ENCODE assay signal across 8 mouse cellular contexts in genomic region chr17:75004820-75005219, GRCm38 (mm10). TPM values are rescaled to one million over a fixed set of nuclear protein-coding genes. Genes with fewer than 3 reads are reported as not detected.
A peak's percentile ranks its signal among the peaks of the same experiment; 100 is the strongest.
DNase-seq lines count a peak whose midpoint lies in the region; ATAC-seq and TF ChIP-seq lines count a peak whose summit lies in the region.

No protein-coding gene starts in this region.

- peak; percentile 26 for DNase-seq in MN1 (ENCODE audit: low spot score)
- peak; percentile 95 to 96 for DNase-seq in cerebellum, postnatal 10 days
- peak; percentile 76 for DNase-seq in gastrocnemius, adult 18-20 months (ENCODE audit: low spot score)
- DNase-seq in left cerebral cortex, adult 2 months (ENCODE audit: extremely low spot score in 1 of 2, low spot score in 2 of 2) = peak; percentile 69 to 75
- peak; percentile 84 for DNase-seq in right cerebral cortex, postnatal 14 days
- DNase-seq in urinary bladder, postnatal 36 days (ENCODE audit: low spot score in 2 of 2) = peak; percentile 55 to 76

- no peaks in the 10 kb centered on the region for H3K9me3 ChIP-seq in hindbrain, embryonic 15.5 days

- H3K27ac ChIP-seq in hindbrain, embryonic 15.5 days (replicated peaks) = no peak overlapping the region
- no peak overlapping the region for H3K27ac ChIP-seq in left cerebral cortex, adult 2 months

- H3K4me2 ChIP-seq in hindbrain, embryonic 15.5 days = peak overlapping the region; percentile 99

- peak overlapping the region; percentile 79 for H3K4me3 ChIP-seq in hindbrain, embryonic 15.5 days
- H3K4me3 ChIP-seq in left cerebral cortex, adult 2 months = peak overlapping the region; percentile 66

- peak; percentile 82 for ATAC-seq in hindbrain, embryonic 15.5 days (ENCODE audit: low FRiP score, low read depth)
- ATAC-seq in megakaryocyte, adult 5-6 weeks (ENCODE audit: poor library complexity, severe bottlenecking) = peak; percentile 84

- H3K9ac ChIP-seq in hindbrain, embryonic 15.5 days = 0 out of 2 replicates have a peak overlapping the region, but pooled peaks have one; percentile 51

- intact Hi-C loops in left cerebral cortex, adult 2 months (cut with DNase I) = loop anchor here (1.0 to 5.0 kb wide), 2 partner anchors 82 to 194 kb away; no protein-coding TSS in a partner anchor

- peak; percentile 76 for TF ChIP-seq CTCF in left cerebral cortex, adult 2 months (IDR thresholded peaks at IDR 0.05)

- WGBS in hindbrain, embryonic 15.5 days = under 1% methylated on average over 11 of the region's 11 CpGs

- H3K36me3 ChIP-seq in hindbrain, embryonic 15.5 days = no peaks in the 10 kb centered on the region

- peaks cover 15% of the 10 kb centered on the region for H3K4me1 ChIP-seq in hindbrain, embryonic 15.5 days (replicated peaks)

- H3K27me3 ChIP-seq in hindbrain, embryonic 15.5 days = no peaks in the 10 kb centered on the region

RNA-seq across cellular contexts. Expression of gene Ltbp1, which starts 0.5 kb away (rescaled TPM):
- 1 to 10 TPM; 6.5 to 8.6 TPM for total RNA-seq in gastrocnemius, adult 18-20 months (2021)
- 1.6 and 2.0 TPM in 2 replicates for polyA plus RNA-seq in hindbrain, embryonic 15.5 days (2015; fragmentation: Nextera tagmentation; extraction: Ambion mirVana)
- 1 to 10 TPM; 8.5 to 9.3 TPM for total RNA-seq in left cerebral cortex, adult 2 months (2021)
- total RNA-seq in megakaryocyte, adult 5-6 weeks (2015) = 0.07 and 0.67 TPM in 2 replicates
- 0.12 and 0.48 TPM in 2 replicates for total RNA-seq in megakaryocyte, adult 5-6 weeks (2017)

Comparison
In these comparisons a context has a peak if more than half of its experiments do, and no peak if none do; other contexts are left out.
1. DNase-seq: peak in every context shown above with its lines; median percentile 96 in cerebellum, postnatal 10 days; 84 in right cerebral cortex, postnatal 14 days; 76 in gastrocnemius, adult 18-20 months; 72 in left cerebral cortex, adult 2 months; 66 in urinary bladder, postnatal 36 days; 26 in MN1.
2. RNA of gene Ltbp1, which starts 0.5 kb away (total RNA-seq): 8.5 to 9.3 TPM in left cerebral cortex, adult 2 months and 6.5 to 8.6 TPM in gastrocnemius, adult 18-20 months; 0.07 to 0.67 TPM in megakaryocyte, adult 5-6 weeks; every median in the first group is over 4 times any median in the second.